Mouse (Mus musculus): Measurements from ENCODE around the gene Tubb4b.

DNA sequence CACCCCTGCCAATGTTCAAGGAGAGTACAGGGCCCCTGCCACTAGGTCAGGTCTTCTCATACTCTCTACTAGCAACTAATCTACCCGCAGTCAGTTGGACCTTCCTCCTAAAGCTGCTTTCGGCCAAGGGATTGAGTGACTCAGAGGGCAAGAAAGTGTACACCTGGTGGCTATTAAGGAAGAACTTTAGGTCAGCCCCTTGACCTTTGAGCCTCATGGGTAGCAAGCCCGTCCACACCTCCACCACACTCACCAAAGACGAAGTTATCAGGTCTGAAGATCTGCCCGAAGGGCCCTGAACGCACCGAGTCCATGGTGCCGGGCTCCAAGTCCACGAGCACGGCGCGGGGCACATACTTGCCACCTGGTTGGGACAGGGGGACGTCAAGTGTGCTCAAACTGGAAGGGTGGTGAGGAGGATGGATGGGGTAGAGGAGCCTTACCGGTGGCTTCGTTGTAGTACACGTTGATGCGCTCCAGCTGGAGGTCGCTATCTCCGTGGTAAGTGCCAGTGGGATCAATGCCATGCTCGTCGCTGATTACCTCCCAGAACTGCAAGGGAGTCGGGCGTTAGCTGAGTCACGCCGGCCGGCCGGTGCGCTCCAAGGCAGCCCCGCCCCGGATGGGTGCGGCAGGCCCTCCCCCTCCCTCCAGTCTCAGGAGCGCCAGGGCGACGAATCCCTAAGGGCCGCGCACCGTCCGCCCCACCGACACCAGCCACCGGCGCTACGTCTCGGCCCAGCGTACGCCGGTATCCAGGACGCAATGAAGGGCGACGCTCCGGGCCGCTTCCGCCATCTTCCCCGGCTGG lies 616 bp downstream of the Tubb4b start:
- no peak for TF ChIP-seq CTCF (IDR thresholded peaks at IDR 0.05; ENCODE audit: borderline replicate concordance, extremely low read depth, insufficient read depth, insufficient read length)
- TF ChIP-seq POLR2A (IDR thresholded peaks at IDR 0.05; ENCODE audit: borderline replicate concordance, extremely low read depth, insufficient read depth, insufficient read length, poor library complexity, severe bottlenecking), result no peak
